Mouse (Mus musculus): Measurements from ENCODE around the gene Ngef. TPM values are rescaled to one million over a fixed set of nuclear protein-coding genes. Genes with fewer than 3 reads are reported as not detected.
"Not testable (repeated sequence)": the region's sequence is repeated elsewhere in the genome, so short reads cannot be mapped to it uniquely, and the experiment has no call there.

Gene Ngef
- total and polyA plus RNA-seq, 2 experiments from 2014 or later, result 57.9 to 67.2 TPM

GRCm38 (mm10) chr1:87468321-87468720 lies 105.3 kb downstream of the Ngef start:
- peak; percentile 45 for TF ChIP-seq CTCF (IDR thresholded peaks at IDR 0.05; ENCODE audit: low read depth)
- H3K9me3 ChIP-seq (ENCODE audit: low read length), result no peaks in the 10 kb centered on the region
- H3K9ac ChIP-seq, result no peak overlapping the region
- no peaks in the 10 kb centered on the region for H3K4me1 ChIP-seq (ENCODE audit: insufficient read depth)
- no peaks in the 10 kb centered on the region for H3K36me3 ChIP-seq (ENCODE audit: insufficient read depth)
- no peak overlapping the region for H3K4me3 ChIP-seq (ENCODE audit: low read depth, low read length)
- WGBS, result 73% methylated on average over 6 of the region's 6 CpGs
- ATAC-seq (peak; percentile 32; the same call in 1 of the 2 replicates), DNase-seq (peak; percentile 40)
- H3K4me2 ChIP-seq (ENCODE audit: low read depth), result no peak overlapping the region
- no peak overlapping the region for H3K27ac ChIP-seq (ENCODE audit: low read depth, low read length)
- H3K27me3 ChIP-seq (ENCODE audit: insufficient read depth, low read length), result no peaks in the 10 kb centered on the region

- Histone ChIP-seq H3K9me3 (ENCODE audit: low read length) (no peaks in the 10 kb centered on the region), H3K27ac (ENCODE audit: low read depth, low read length) (no peak overlapping the region), H3K4me2 (ENCODE audit: low read depth) (no peak overlapping the region), H3K27me3 (ENCODE audit: insufficient read depth, low read length) (no peaks in the 10 kb centered on the region), H3K4me1 (ENCODE audit: insufficient read depth) (no peaks in the 10 kb centered on the region), H3K9ac (no peak overlapping the region), H3K4me3 (ENCODE audit: low read depth, low read length) (no peak overlapping the region), H3K36me3 (ENCODE audit: insufficient read depth) (no peaks in the 10 kb centered on the region)
- WGBS, result 72% methylated on average over 9 of the region's 9 CpGs
- ATAC-seq (no peak), DNase-seq (no peak)
- no peak for TF ChIP-seq CTCF (IDR thresholded peaks at IDR 0.05; ENCODE audit: low read depth)
Measured at GRCm38 (mm10) chr1:87467469-87467868, 106.2 kb downstream of the Ngef start.

GRCm38 (mm10) chr1:87459856-87460255 lies 113.8 kb downstream of the Ngef start:
- not testable (repeated sequence) for H3K9ac ChIP-seq; H3K4me3 ChIP-seq (ENCODE audit: low read depth, low read length); DNase-seq; H3K4me1 ChIP-seq (ENCODE audit: insufficient read depth); ATAC-seq; H3K36me3 ChIP-seq (ENCODE audit: insufficient read depth); H3K4me2 ChIP-seq (ENCODE audit: low read depth); H3K9me3 ChIP-seq (ENCODE audit: low read length); H3K27me3 ChIP-seq (ENCODE audit: insufficient read depth, low read length); H3K27ac ChIP-seq (ENCODE audit: low read depth, low read length)
- 91% methylated on average over 5 of the region's 7 CpGs for WGBS

DNA sequence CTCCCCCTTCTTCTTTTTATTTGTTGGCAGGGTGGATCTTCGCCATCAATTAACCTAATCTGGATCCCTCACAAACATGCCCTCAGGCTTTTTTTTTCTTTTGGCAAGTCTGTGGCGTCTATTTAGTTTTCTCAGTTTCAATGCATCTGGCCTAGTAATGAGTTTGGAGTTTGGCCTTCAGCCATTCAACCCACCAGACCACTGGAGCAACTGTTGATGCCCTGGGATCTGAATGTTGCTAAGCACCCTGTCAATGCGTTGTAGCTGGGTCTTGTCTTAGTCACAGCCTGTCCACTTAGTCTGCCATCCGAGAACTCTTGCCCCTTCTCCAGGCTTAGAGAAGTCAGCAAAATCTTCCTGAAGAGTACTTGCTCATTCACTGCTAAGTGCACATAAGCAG lies 115.6 kb downstream of the Ngef start:
- Histone ChIP-seq H3K4me1 (ENCODE audit: insufficient read depth) (no peaks in the 10 kb centered on the region), H3K9ac (no peak overlapping the region), H3K36me3 (ENCODE audit: insufficient read depth) (no peaks in the 10 kb centered on the region), H3K4me2 (ENCODE audit: low read depth) (no peak overlapping the region), H3K4me3 (ENCODE audit: low read depth, low read length) (no peak overlapping the region), H3K9me3 (ENCODE audit: low read length) (no peaks in the 10 kb centered on the region), H3K27me3 (ENCODE audit: insufficient read depth, low read length) (no peaks in the 10 kb centered on the region), H3K27ac (ENCODE audit: low read depth, low read length) (no peak overlapping the region)
- DNase-seq (no peak), ATAC-seq (peak; percentile 42; the same call in 1 of the 2 replicates)
- 56% methylated on average over 4 of the region's 4 CpGs for WGBS
- no peak for TF ChIP-seq CTCF (IDR thresholded peaks at IDR 0.05; ENCODE audit: low read depth)

DNA sequence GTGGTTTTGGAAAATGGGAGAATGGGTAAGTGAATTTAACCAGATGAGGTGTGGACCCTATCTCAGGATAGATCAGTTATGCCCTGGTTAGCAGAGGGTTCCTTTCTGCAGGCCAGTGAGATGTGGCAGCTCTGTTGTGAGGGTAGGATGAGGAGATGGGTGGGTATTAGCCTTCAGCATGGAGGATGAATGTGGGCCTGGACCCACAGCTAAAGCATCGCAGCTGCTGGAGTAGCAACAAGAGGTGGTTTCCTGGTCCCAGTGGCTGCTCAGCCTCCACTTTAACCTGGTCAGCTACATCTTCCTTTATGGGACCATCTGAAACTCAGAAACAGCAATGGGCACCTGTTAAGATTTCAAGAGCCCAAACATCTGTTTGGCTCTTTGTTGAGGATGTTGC lies 117.2 kb downstream of the Ngef start:
- TF ChIP-seq CTCF (IDR thresholded peaks at IDR 0.05; ENCODE audit: low read depth), result no peak
- Histone ChIP-seq H3K27ac (ENCODE audit: low read depth, low read length) (no peak overlapping the region), H3K4me2 (ENCODE audit: low read depth) (no peak overlapping the region), H3K27me3 (ENCODE audit: insufficient read depth, low read length) (no peaks in the 10 kb centered on the region), H3K9ac (no peak overlapping the region), H3K36me3 (ENCODE audit: insufficient read depth) (0 out of 2 replicates have a peak, but pooled peaks cover 2% of the 10 kb centered on the region), H3K4me1 (ENCODE audit: insufficient read depth) (no peaks in the 10 kb centered on the region), H3K9me3 (ENCODE audit: low read length) (no peaks in the 10 kb centered on the region), H3K4me3 (ENCODE audit: low read depth, low read length) (no peak overlapping the region)
- WGBS, result 97% methylated on average over 1 of the region's 1 CpGs
- DNase-seq (no peak), ATAC-seq (no peak)

- TF ChIP-seq CTCF (IDR thresholded peaks at IDR 0.05; ENCODE audit: low read depth), result no peak
- Histone ChIP-seq H3K4me1 (ENCODE audit: insufficient read depth) (no peaks in the 10 kb centered on the region), H3K9me3 (ENCODE audit: low read length) (no peaks in the 10 kb centered on the region), H3K36me3 (ENCODE audit: insufficient read depth) (peaks cover 55% of the 10 kb centered on the region), H3K4me3 (ENCODE audit: low read depth, low read length) (no peak overlapping the region), H3K4me2 (ENCODE audit: low read depth) (no peak overlapping the region), H3K27me3 (ENCODE audit: insufficient read depth, low read length) (no peaks in the 10 kb centered on the region), H3K9ac (no peak overlapping the region), H3K27ac (ENCODE audit: low read depth, low read length) (no peak overlapping the region)
- DNase-seq, result no peak
- WGBS, result 93% methylated on average over 4 of the region's 4 CpGs
- ATAC-seq, result no peak
Measured at GRCm38 (mm10) chr1:87449432-87449831, 124.2 kb downstream of the Ngef start.

GRCm38 (mm10) chr1:87447183-87448104 lies 126.2 kb downstream of the Ngef start:
- peak; percentile 78 for ATAC-seq
- WGBS, result 34% methylated on average over 5 of the region's 5 CpGs
- peaks cover 71% of the 10 kb centered on the region for H3K36me3 ChIP-seq (ENCODE audit: insufficient read depth)

More at GRCm38 (mm10) chr1:87447183-87448104, 126.2 kb downstream of the Ngef start:
- no peaks in the 10 kb centered on the region for H3K9me3 ChIP-seq (ENCODE audit: low read length)
- H3K4me1 ChIP-seq (ENCODE audit: insufficient read depth), result no peaks in the 10 kb centered on the region
- no peak overlapping the region for H3K4me3 ChIP-seq (ENCODE audit: low read depth, low read length)
- H3K4me2 ChIP-seq (ENCODE audit: low read depth), result no peak overlapping the region
- peak; percentile 82 for TF ChIP-seq CTCF (IDR thresholded peaks at IDR 0.05; ENCODE audit: low read depth)
- H3K27me3 ChIP-seq (ENCODE audit: insufficient read depth, low read length), result no peaks in the 10 kb centered on the region
- H3K27ac ChIP-seq (ENCODE audit: low read depth, low read length), result no peak overlapping the region
- peak; percentile 76 for DNase-seq
- no peak overlapping the region for H3K9ac ChIP-seq

Data from forebrain, postnatal 0 days (tissue).